Mouse (Mus musculus): Measurements from ENCODE around the gene Ptprm.

- TF ChIP-seq POLR2A (IDR thresholded peaks at IDR 0.05; ENCODE audit: borderline replicate concordance, insufficient read depth, low read length) (no peak), CTCF (IDR thresholded peaks at IDR 0.05; ENCODE audit: borderline replicate concordance, insufficient read depth, low read depth, low read length) (no peak)
Measured at GRCm38 (mm10) chr17:67303326-67304099, 50.7 kb downstream of the Ptprm start.

Measured in cerebellum, adult 2 months (tissue).